Mouse (Mus musculus) cerebellum, postnatal 14 days (tissue): ENCODE data around the gene Egln2.

ENCODE experiments used
- DNase-seq, 2 experiments: peaks; one replicate each; pipeline ENCODE4 v3.0.0; 2021; ENCODE audit warnings: mixed read lengths in 2 of 2

Egln2 gene

DNA sequence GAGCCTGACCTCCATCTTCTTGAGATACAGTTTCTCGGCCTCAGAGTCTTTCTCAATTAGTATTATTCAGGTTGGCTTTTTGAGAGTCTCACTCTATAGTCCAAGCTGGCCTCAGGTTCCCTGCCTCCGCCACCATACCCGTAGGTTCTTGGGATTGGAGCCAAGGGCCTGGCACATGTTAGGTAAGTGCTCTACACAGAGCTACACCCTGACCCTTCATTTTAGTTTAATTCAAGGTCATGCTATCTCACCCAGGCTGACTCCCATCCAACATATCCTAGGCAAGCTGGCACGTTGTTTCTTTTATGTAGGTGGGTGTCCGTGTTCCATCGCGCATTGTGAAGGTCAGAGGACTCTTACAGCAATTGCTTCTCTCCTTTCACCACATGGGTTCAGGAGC is 8.3 kb upstream of the Egln2 start:
- no peak for DNase-seq

DNA sequence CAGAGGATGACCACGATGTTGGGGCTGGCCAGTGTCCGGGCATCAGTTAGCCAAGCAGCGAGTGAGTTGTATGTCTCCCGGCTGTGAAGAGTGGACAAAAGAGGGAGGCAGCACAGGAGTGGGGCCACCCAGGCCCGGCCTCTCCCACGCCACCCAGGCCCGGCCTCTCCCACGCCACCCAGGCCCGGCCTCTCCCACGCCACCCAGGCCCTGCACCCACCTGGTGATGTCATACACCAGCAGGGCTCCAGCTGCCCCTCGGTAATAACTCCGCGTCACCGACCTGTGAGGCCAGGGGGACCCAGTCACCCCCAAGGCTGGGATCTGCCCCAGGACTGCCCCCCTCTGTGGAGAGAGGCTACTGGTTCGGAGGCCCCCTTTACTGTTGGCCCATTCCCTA is 7.9 kb upstream of the Egln2 start:
- DNase-seq: no peak

DNA sequence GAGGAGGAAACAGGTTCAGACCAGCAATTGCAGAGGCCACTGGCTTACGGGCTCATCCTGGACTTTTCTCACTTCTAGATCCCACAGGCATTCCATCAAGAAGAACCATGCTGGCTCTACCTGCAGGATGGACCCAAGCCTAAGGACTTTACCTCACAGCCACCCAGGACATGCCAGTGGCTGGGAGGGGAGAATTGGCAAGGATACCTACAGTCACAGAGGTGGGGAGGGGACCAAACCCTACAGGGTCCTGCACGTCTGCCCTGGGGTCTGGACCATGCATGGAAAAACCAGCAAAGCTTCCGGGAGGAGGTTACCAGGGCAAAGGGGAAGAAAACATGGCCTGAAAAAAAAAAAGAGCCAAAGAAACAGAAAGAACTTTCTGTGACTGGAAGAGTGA is 4.4 kb upstream of the Egln2 start:
- no peak for DNase-seq

DNA sequence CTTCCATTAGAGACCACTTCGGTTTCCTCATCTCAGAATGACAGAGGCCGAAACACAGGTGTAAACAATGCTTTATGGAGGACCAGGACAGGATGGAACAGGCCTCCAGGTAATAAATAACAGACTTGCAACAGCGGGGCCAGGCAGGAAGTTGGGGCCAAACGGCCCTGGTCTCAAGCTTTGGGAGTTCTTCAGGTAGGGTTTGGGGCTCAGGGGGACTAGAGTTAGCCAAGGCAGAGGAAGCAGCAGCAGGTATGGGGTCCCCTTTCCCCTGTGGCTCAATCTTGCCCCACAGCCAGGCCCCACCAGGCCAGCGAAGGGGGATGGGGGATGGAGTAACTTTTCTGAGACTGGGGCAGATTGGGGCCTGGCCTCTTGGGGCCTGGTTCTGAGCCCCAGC is 1.8 kb upstream of the Egln2 start:
- no peak for DNase-seq

DNA sequence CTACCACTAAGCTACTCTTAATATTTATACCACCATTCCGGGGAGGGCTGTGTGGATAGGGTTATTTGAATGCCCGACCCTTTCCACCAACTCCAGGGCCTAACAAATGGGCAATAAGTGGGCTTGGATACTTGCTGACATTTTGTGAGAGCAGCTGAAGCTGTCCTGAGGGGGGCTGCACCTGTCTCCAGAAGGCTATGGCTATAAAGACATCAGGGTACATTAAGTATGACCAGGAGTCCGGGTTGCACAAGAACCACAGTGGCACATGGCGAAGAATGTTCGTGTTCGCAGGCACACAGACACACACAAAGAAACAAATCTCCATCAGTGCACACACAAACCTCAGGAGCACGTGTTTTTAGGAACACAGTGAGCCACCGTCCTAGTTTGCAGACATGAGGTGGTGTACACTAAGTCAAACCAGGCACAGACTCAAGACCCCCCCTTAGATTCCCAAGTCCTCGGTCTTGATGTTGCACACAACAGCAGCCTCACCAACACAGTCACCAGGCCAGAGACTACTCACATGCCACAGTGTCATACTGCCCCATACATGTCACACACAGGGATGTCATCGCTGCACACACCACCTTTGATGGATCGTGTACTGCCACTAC is 983 bp upstream of the Egln2 start:
- DNase-seq: no peak

DNA sequence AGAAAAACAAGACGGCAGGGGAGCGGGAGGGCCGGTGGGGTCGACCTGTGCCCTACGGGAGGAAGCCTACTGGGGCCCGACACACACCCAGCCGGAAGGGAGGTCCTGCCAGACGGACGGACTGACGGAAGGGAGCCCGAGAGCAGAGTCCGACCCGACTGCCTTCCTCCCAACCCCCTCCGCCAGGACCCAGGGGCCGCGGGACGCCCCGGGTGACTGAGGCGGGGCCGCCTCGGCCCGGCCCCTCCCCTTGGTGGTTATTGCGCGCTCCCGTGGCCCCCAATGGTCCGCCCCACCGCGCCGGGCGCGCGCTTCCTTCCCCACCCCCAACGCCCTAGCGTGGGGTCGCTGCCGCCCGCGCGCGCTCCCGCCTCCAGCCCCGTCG is 381 bp downstream of the Egln2 start:
- peak; percentile 87 to 89 for DNase-seq

DNA sequence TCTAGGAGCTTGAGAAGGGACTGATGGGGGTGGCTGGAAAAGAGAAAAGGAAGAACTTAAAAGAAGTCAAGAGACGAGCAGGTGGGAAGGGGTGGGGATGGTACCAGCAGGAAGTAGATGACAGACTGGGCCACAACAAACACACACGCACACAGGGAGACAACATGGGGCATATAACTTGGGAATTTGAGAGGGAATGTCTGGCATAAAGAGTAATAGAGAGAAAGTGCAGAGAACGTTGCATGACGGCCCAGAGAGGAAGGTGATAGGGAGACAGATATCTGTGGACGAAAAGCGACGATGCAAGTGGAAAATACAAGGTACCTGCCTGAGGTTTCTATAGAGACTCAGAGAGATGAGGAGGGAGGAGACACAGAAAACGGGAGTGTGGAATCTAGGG is 906 bp downstream of the Egln2 start:
- no peak for DNase-seq

DNA sequence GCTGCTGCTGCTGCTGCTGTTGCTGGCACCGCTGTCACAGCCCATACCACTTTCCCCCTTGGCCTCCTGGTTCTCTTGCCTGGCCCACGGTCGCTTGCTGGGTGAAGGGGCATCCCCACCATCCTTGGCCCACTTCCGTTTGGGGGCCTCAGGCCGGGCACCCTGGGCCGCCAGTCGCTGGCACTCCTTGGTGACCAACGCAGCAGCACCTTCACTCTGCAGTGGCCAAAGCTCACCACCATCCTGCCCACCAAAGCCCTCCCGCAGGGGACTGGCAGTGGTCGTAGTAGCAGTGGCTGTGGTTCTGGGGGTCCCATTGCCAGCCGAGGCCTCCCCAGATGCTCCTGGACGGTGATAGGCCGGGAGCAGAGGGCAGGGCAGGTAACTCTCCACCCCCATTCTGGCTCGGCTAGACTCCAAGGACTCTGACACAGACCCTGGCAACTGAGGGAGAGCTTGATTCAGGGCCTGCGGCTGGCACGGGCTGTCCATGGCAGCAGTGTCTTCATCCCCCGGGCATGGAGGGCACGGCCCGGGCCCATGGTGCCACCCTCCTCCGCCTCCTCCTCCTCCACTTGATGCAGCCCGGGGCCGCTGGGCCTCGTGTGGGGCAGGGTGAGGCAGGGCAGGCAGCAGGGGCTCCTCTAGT is 1.5 kb downstream of the Egln2 start:
- DNase-seq: peak; percentile 80 to 83

DNA sequence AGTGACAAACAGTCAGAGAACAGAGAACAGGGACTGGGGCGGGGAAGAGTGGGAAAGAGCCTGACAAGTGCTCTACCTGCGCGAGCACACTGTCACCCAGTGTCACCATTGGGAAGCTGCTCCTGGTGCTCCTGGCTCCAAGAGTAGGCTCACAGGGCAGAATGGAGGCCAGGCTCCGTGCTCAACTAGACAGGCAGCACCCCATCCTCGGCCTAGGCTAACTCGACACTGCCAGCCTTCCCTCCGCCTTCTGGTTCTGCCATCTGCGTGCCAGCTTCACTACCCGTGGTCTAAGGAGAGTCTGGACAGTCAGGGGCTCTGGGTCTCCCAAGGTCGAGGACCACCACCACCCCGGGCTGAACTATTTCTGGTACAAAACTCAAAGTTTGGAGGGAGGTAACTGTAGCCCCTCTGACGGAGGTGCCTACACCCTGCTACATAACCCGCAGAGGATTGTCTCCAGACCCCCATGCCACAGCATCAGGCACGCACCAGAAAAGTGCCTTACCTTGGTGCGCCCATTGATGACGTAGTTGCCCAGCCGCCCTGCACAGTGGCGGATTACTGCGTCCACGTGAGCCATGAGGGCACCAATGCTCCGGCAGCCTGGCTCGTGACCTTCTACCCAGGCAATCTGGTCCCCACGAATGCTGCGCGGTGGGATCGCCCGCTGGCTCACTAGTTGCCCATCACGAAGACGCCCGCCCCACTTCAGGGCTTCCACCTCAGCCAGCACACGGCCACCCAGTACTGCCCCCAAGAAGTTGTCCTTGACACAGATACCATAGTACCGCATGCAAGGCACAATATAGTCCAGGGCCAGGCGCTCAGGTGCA is 2.3 kb downstream of the Egln2 start:
- peak; percentile 56 to 66 for DNase-seq

DNA sequence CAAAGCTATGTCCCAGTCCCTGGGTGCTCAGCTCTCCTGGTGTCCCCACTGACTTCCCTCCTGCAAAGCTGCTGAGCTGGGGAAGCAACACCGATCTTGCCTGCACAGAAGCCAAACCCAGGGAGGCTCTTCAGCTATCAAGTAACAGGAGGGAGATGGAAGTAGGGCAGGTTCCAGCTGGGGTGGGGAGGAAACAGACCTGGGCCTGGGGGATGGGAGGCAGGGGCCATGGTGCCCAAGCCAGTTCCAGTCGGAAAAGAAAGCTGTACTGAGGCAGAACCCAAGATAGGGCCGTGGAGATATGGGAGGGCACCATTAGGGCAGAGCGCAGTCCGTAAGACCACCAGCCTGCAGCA is 3.2 kb downstream of the Egln2 start:
- DNase-seq: peak; percentile 36 to 48

DNA sequence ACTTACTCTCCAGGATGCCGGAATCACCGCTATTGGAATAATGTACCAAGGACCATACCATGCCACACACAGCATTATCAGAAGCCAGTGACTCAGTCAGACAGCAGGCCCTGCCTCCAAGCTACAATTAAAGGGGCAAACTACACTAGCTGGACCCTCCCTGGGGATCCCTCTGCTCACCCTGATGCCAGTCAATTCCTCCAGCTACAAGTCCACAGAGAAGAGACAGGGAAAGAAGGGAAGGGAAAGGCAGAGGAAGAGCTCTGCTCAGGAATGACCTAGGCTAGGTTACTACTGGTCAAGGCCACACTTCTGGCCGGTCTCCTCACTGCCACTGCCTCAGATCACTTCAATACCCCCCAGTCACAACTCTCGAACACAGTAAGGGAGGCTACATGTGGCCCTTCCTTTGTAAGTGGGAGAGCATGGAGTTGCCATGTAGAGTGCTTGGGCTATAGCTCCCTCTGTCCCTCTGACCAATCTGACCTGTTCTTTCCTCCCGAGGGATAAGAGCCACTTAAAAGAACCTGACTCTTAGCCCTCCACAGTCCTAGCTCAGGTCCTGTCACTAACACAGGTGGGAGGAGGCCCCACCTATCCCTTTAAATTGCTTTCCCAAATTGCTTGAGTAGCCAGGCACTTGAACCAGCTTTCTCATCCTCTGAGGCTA is 3.7 kb downstream of the Egln2 start:
- DNase-seq: peak in 1 of 2 experiments; percentile 9

DNA sequence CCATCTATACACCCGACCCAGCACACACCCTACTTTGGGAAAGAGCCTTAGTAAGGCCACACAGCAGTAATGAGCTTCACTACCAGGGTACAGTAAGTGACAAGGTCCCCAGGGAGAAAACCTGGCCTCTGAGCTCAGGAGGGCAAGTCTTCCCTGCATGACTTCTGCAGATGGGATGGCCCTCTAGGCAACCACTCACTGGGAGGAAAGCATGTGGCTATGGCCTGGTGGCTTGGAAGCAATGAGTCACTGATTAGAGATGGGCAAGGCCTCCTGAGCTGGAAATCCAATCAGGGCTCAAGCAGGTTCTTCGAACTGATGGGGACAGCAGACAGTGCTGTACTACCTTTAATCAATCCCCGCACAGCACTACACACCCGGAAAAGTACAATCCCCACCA is 4.9 kb downstream of the Egln2 start:
- DNase-seq: peak in 1 of 2 experiments; percentile 12

DNA sequence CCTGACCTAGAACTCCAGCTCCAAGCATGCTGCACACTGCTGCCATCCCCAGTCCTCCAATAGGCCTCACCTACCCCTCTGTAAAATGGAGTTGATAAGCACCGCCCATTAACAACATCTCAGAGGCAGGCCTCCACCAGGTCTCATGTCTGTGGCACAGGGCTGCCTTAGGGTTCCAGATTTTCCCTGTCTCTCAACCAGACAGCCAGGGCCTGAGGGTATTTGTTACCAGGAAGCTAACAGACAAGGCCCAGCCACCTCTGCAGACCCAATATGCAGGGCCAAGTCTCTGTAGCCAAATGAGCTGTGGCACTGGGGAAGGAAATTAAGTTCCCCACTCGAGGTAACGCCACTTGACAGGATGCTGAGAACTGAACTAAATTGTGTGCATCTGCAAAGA is 5.7 kb downstream of the Egln2 start:
- no peak for DNase-seq

DNA sequence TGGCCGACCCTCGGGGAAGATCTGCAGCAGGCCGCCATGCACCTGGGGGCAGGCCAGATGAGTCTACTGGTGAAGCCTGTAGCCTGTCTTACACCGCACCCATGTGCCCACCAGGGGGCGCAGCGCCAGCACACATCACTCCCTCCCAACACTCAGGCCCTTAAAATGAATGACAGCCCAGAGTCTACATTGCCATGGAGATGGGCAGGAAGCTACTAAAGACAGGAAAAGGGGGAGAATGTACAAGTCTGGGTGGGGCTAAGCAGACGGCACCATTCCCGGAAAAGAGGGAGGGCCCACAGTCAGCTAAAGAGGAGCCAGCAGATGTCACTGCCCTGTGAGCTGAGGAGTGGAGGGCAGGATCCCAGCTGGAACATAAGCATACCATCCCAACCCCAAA is 6.7 kb downstream of the Egln2 start:
- peak; percentile 89 to 94 for DNase-seq

DNA sequence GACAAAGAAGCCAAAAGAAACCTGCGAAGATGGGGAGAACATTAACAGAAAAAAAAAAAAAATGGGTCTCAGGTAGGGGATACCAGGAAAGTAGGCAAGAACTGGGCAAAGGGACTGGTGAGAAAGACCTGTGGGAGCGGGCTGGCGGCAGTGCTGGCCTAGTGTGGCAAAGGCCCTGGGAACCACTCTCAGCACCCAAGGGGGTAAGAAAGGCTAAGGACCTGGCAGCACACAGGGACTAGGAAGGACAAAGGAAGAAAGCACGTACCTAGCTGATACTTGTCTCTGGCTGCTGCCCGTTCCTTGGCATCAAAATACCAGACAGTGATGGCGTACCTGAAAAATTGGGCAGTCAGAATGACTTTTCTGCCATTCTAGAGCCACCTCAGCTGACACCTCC is 7.3 kb downstream of the Egln2 start:
- DNase-seq: no peak

DNA sequence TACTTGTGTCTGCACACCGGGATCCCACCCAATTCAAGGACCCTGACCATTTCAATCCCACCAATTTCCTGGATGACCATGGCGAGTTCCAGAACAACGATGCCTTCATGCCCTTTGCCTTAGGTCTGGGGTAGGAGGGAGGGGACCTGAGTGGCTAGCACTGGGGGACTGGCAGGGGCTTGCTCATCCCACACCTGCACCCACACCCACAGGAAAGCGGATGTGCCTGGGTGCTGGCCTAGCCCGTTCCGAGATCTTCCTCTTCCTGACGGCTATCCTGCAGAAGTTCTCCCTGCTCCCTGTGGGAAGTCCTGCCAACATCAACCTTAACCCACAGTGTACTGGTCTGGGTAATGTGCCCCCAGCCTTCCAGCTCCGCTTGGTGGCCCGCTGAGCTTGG is 8.4 kb downstream of the Egln2 start:
- DNase-seq: no peak

DNA sequence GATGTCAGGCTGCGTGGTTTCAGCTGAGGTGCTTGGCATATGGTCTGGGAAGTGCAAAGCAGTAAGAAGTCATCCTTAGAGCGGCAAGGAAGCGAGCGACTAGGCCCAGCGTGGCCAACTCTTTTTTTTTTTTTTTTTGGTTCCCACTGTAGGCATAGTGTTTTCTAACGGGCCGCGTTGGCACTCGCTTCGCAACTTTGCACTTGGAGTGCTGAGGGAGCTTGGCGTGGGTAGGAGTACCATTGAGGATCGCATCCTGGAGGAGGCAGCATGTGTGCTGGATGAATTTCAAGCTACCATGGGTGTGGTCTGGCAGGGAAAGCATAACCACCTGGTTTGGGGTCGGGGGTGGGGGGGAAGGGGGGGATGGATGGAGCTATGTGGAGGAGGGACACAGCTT is 10.6 kb downstream of the Egln2 start:
- peak in 1 of 2 experiments; percentile 51 for DNase-seq

DNA sequence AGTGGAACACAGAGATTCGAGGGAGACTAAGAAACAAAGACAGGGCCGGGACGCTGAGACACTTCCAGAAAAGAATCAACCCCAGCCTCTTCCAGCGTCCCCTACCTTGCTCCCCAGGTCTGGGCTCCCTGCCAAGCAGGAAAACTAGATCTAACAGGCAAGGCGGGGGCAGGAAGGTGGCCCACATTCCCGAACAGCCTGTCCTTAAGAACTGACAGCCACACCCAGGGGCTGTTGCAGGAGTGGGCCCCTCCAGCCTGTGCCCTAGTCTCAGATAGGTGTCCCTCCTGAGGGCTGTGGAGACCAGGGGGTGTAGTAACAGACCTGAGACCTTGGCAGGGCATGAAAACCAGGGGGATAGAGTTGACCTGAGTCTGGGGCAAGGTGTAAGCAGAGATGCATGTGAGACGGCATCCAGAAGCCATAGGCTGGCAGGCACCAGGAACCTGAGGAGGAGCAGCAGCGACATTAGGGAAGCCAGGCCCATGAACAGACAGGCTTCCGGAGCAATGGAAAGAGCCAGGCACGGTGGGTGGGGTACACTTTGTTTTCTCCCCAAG is 13.3 kb downstream of the Egln2 start, which contains the start of gene Cyp2t4:
Gene Cyp2t4 (plus strand): TSS at position 510 of the 560 bp plus-strand sequence.
- peak in 1 of 2 experiments; percentile 66 for DNase-seq

DNA sequence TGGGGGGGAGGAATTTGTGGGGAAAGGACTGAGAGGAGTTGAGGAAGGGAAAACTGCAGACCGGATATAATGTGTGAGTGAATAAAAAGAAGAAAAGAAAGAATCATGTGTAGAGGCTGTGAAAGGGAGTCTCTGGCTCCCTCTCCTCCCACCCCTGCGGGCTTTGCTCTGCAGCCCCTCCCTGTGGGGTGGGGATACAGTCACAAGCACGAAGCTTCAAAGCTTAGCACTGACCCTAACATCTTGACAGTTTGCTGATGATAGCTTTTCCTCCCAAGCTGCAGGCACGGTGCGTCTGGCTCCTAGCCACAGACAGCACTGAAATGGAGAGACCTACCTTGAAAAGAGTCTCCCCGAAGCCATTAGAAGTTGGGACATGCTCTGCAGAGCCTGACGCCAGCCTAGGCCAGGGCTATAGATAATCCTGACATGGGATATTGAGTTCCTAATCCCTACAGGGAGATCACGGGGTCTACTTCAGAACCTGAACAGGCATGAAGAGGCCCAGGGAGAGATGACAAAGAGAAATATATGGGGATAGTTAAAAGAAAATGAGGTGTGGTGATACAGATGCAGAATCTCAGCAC is 30.1 kb downstream of the Egln2 start:
- no peak for DNase-seq

DNA sequence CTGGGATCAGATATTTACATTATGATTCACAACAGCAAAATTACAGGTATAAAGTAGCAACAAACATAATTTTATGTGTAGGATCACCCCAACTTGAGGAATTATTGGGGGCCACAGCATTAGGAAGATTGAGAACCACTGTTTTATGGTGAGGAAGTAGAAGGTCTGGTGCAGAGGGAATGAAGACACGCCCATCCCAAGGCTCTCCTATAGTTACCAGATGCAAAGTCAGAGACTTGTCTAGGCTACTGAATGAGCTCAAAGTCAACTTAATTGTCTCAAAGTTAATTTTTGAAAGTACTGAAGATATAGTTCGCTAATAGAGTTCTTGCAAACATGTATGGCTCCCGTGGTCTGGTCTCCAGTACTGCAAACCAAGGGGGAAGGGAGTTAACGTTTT is 32.8 kb downstream of the Egln2 start:
- DNase-seq: no peak

DNA sequence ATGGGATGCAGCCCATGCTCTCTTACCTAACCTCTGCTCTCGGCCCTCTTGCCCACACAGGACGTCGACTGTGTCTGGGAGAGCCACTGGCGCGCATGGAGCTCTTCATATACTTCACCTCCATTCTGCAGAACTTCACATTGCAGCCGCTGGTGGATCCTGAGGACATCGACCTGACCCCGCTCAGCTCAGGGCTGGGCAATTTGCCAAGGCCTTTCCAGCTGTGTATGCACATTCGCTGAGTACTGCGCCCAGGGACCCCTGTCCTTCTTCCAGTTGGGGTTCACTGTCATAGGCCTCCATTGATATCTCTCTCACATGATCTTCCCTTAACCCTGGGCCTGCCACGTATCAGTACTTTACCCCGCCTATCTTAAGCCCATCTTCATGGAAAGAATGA is 33.4 kb downstream of the Egln2 start:
- DNase-seq: peak in 1 of 2 experiments; percentile 31

DNA sequence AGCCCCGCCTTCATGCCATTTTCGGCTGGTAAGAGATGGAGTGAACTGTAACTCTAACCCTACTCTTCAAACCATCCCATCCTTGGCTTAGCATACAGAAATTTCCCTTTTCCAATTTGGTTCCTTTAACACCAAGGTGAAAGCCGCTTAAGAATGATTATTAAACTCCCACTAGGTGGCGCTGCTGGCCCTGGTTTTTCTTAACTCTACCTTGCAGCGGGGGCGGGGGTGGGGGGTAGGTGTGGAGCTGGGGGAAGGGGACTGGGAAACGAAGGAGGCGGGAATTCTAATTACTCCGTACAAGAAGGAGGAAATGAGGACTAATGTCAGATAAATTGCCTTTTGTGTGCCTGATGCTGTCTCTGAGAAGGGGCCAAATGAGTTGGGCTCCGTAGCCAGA is 34.0 kb downstream of the Egln2 start:
- DNase-seq: peak; percentile 85 to 90

DNA sequence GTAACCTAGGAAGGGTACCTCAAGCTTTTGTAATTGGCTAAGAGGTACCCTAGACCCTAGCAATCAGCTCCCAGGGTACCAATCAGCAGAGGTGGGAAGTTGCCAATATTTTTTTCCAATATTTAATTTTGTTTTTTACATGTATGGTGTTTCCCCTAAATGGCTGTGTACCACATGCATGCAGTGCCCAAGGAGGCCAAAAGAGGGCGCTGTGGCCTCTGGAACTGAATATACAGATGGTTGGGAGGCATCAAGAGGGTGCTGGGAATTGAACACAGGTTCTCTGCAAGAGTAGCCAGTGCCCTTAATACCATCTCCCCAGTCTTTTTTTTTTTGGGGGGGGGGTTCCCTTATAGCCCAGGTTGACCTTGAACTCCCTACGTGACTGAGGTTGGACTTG is 35.2 kb downstream of the Egln2 start:
- DNase-seq: no peak
